Mouse (Mus musculus) gastrocnemius, postnatal 4 days (tissue): Measurements from ENCODE around the gene Gm43638. TPM values are rescaled to one million over a fixed set of nuclear protein-coding genes. Genes with fewer than 3 reads are reported as not detected.
"Not testable (repeated sequence)": the region's sequence is repeated elsewhere in the genome, so short reads cannot be mapped to it uniquely, and the experiment has no call there.

Experiments
- DNase-seq, 2 experiments: peaks; one replicate each; pipeline ENCODE4 v3.0.0; 2021 to 2022; ENCODE audit warnings: low spot score in 2 of 2, mixed read lengths in 2 of 2
- long read RNA-seq, 2 experiments: library from polyadenylated mRNA; stranded (forward); transcript quantifications; one replicate each; pipeline ENCODE4 v2.0.0; 2021
- total RNA-seq, 2 experiments: library from RNA; stranded (reverse); gene quantifications; 2 replicates each; pipeline ENCODE4 v1.2.3; 2021

Gene Gm43638
- not detected for total RNA-seq
- long read RNA-seq, experiment 1 = 0 reads
- long read RNA-seq, experiment 2 = 0 reads

GRCm38 (mm10) chr5:87486706-87487105 is at the start of gene Gm43638:
Gene Gm43638, minus strand, starts transcription at chr5:87486806.
- not testable (repeated sequence) for DNase-seq

GRCm38 (mm10) chr5:87535994-87536644 is 49.5 kb upstream of the Gm43638 start:
- no peak for DNase-seq

GRCm38 (mm10) chr5:87532288-87532687 is 45.7 kb upstream of the Gm43638 start:
- no peak for DNase-seq

- not testable (repeated sequence) for DNase-seq
These were observed 37.0 kb upstream of the Gm43638 start for GRCm38 (mm10) chr5:87523561-87523960.

- DNase-seq = no peak
These were observed 19.3 kb upstream of the Gm43638 start for GRCm38 (mm10) chr5:87505776-87506458.

- no peak for DNase-seq
These were observed 16.1 kb upstream of the Gm43638 start for GRCm38 (mm10) chr5:87502687-87503086.

- no peak for DNase-seq
These were observed 12.7 kb upstream of the Gm43638 start for GRCm38 (mm10) chr5:87499341-87499740.

- DNase-seq = no peak
These were observed 12.3 kb upstream of the Gm43638 start for GRCm38 (mm10) chr5:87498936-87499335.

GRCm38 (mm10) chr5:87490771-87491170 is 4.2 kb upstream of the Gm43638 start, which contains the start of gene Ugt2a1:
Gene Ugt2a1, minus strand, starts transcription at chr5:87490871.
- no peak for DNase-seq

GRCm38 (mm10) chr5:87482160-87482559 is 4.4 kb downstream of the Gm43638 start, which contains the start of gene Ugt2a2:
Gene Ugt2a2, minus strand, starts transcription at chr5:87482260.
- DNase-seq = no peak

GRCm38 (mm10) chr5:87458810-87459209 is 27.8 kb downstream of the Gm43638 start:
- DNase-seq = no peak

GRCm38 (mm10) chr5:87457701-87458100 is 28.9 kb downstream of the Gm43638 start:
- DNase-seq = no peak

GRCm38 (mm10) chr5:87456216-87456850 is 30.3 kb downstream of the Gm43638 start:
- DNase-seq = no peak

GRCm38 (mm10) chr5:87455519-87455918 is 31.1 kb downstream of the Gm43638 start:
- DNase-seq = no peak

GRCm38 (mm10) chr5:87452514-87452913 is 34.1 kb downstream of the Gm43638 start:
- not testable (repeated sequence) for DNase-seq

- DNase-seq = no peak
These were observed 50.3 kb downstream of the Gm43638 start for GRCm38 (mm10) chr5:87436264-87436663.

GRCm38 (mm10) chr5:87425676-87426075 is 60.9 kb downstream of the Gm43638 start:
- DNase-seq = no peak

GRCm38 (mm10) chr5:87424041-87424440 is 62.6 kb downstream of the Gm43638 start, which contains the start of gene Ugt2b38:
Gene Ugt2b38, minus strand, starts transcription at chr5:87424203.
- DNase-seq = not testable (repeated sequence)
